Mouse (Mus musculus) heart, embryonic 13.5 days (tissue): ENCODE data around the gene Ntf3. TPM values are rescaled to one million over a fixed set of nuclear protein-coding genes. Genes with fewer than 3 reads are reported as not detected.
A peak's percentile ranks its signal among the peaks of the same experiment; 100 is the strongest.

ENCODE experiments used
- ATAC-seq: fragments of 200-750 bp; cut with Nextera tagmentation; 2 replicates; pipeline ENCODE4 v1.8.0; 2017; ENCODE audit warnings: moderate TSS enrichment; ENCODE audit not compliant: insufficient number of reproducible peaks, low FRiP score, low TSS enrichment; ENCODE audit errors: extremely low read depth
- H3K27ac ChIP-seq: fragments of 300-500 bp; sonication (generic); replicated peaks from 2 replicates; pipeline ENCODE4 v1.5.1; 2015; ENCODE audit warnings: moderate library complexity, mild to moderate bottlenecking, inconsistent platforms
- H3K27me3 ChIP-seq: fragments of 300-500 bp; sonication (generic); replicated peaks from 2 replicates; pipeline ENCODE4 v1.6.1; 2015; ENCODE audit warnings: mild to moderate bottlenecking, inconsistent platforms
- H3K36me3 ChIP-seq: fragments of 300-500 bp; sonication (generic); 2 replicates; pipeline ENCODE4 v1.6.1; 2015; ENCODE audit warnings: mild to moderate bottlenecking, inconsistent platforms
- H3K4me1 ChIP-seq: fragments of 300-500 bp; sonication (generic); 2 replicates; pipeline ENCODE4 v1.6.1; 2015; ENCODE audit warnings: inconsistent platforms
- H3K4me2 ChIP-seq: fragments of 300-500 bp; sonication (generic); 2 replicates; pipeline ENCODE4 v1.6.1; 2015; ENCODE audit warnings: inconsistent platforms, mild to moderate bottlenecking, moderate library complexity
- H3K4me3 ChIP-seq: fragments of 300-500 bp; sonication (generic); 2 replicates; pipeline ENCODE4 v1.5.1; 2015; ENCODE audit warnings: moderate library complexity, mild to moderate bottlenecking, inconsistent platforms
- H3K9ac ChIP-seq: fragments of 300-500 bp; sonication (generic); 2 replicates; pipeline ENCODE4 v1.6.1; 2015; ENCODE audit warnings: inconsistent platforms, mild to moderate bottlenecking, moderate library complexity
- H3K9me3 ChIP-seq: fragments of 300-500 bp; sonication (generic); 2 replicates; pipeline ENCODE4 v1.6.1; 2016; ENCODE audit warnings: inconsistent platforms
- WGBS: fragments of 180-500 bp; shearing (Covaris S2); methylation state at CpG from one replicate; pipeline ENCODE4 v1.1.7; 2015; ENCODE audit warnings: mixed read lengths; 5-methylcytosine and 5-hydroxymethylcytosine counted together
- polyA plus RNA-seq: library from polyadenylated mRNA; unstranded; fragments of >200 nt; fragmentation: Nextera tagmentation; extraction: Ambion mirVana; gene quantifications from 2 replicates; pipeline ENCODE4 v1.2.1, GENCODE M21; 2015

Gene Ntf3
- 7.4 and 8.9 TPM in 2 replicates for polyA plus RNA-seq

DNA sequence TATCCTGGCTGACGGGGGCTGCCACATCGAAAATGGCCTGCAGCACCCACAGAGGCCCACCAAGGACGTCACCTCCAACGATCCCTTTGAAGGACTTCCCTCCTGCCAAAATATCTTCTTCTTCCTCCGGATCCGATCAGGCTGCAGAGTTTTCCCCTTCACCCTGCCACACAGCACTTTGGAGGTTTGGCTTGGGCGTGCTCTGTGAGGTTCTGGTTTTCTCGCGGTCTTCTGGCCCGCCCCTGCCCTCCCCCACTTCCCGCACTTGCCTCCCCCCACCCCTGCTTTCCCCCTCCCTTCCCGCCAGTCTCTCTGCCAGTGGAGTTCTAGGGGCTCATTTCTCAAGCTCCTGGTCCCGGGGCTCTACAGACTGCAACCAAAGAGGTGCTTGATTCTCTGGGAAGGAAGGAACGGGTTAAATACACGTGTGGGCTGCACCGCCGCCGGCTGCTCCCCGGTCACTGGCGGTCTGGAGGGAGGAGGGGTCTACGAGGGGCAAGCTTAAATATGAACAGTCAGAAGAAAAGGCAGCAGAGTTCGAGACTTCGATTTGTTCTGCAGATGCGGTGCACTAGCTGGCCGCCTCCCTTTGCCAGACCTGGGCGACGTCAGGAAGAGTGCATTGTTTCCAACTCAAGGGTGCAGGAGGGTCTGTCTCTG is at the start of gene Ntf3:
Gene Ntf3, minus strand, starts transcription at position 363 of the 660 bp plus-strand sequence.
- H3K4me1 ChIP-seq, result peaks cover 55% of the 10 kb centered on the region
- peak within 1 kb of the TSS; percentile 21; the same call in 1 of the 2 replicates for H3K27ac ChIP-seq
- WGBS, result 1% methylated on average over 27 of the region's 27 CpGs
- peak within 1 kb of the TSS; percentile 79 for H3K4me2 ChIP-seq
- H3K4me3 ChIP-seq, result peak within 1 kb of the TSS; percentile 59
- peaks cover 33% of the 10 kb centered on the region for H3K27me3 ChIP-seq
- ATAC-seq, result no peak
- no peaks in the 10 kb centered on the region for H3K36me3 ChIP-seq
- H3K9me3 ChIP-seq, result no peaks in the 10 kb centered on the region
- peak within 1 kb of the TSS; percentile 77 for H3K9ac ChIP-seq

DNA sequence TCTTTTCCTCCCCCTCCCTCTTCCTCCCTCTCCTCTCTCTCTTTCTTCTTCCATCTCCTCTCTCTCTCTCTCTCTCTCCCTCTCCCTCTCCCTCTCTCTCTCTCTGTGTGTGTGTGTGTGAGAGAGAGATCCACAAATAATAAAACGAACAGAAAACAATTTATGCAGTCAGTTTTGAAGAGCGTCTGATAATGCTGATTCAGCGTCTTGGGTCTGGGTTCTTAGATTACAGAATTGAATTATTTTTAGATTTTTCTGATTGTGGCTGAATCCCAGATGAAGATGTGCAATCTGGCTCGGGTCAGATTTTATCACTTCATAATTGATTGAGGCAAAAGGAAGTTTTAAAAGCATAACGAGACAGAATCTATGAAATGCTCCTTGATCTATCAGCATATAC is 46.6 kb upstream of the Ntf3 start:
- 69% methylated on average over 5 of the region's 5 CpGs for WGBS
- peaks cover 8% of the 10 kb centered on the region for H3K4me1 ChIP-seq
- H3K4me2 ChIP-seq, result no peak overlapping the region
- H3K27me3 ChIP-seq, result 0 out of 2 replicates have a peak, but pooled peaks cover 8% of the 10 kb centered on the region
- H3K4me3 ChIP-seq, result no peak overlapping the region
- H3K27ac ChIP-seq, result no peak overlapping the region
- H3K36me3 ChIP-seq, result no peaks in the 10 kb centered on the region
- ATAC-seq, result no peak
- 0 out of 2 replicates have a peak, but pooled peaks cover 3% of the 10 kb centered on the region for H3K9me3 ChIP-seq
- H3K9ac ChIP-seq, result no peak overlapping the region

DNA sequence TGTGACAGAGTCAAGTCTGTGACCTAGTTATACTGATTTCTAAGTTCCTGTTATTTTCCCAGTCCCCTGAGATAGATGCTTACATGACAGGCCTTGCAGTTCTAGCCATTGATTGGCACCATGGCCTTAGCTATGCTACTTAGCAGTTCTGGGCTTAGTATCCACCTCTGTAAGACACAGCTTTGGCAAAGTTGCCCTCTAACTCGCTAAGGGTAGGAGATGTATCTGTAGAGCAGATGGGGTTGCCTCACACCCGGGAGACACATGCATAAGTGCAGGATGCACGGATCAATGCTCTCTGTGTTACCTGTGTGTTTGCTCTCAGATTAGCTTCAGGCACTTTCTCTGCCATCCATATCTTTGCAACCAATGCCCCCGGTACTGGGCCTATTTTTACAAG is 36.7 kb upstream of the Ntf3 start:
- ATAC-seq, result no peak
- Histone ChIP-seq H3K4me2 (0 out of 2 replicates have a peak overlapping the region, but pooled peaks have one; percentile 31), H3K27me3 (0 out of 2 replicates have a peak, but pooled peaks cover 8% of the 10 kb centered on the region), H3K9me3 (no peaks in the 10 kb centered on the region), H3K4me3 (no peak overlapping the region), H3K36me3 (no peaks in the 10 kb centered on the region), H3K9ac (no peak overlapping the region), H3K4me1 (peaks cover 16% of the 10 kb centered on the region), H3K27ac (no peak overlapping the region)
- WGBS, result 72% methylated on average over 4 of the region's 4 CpGs

DNA sequence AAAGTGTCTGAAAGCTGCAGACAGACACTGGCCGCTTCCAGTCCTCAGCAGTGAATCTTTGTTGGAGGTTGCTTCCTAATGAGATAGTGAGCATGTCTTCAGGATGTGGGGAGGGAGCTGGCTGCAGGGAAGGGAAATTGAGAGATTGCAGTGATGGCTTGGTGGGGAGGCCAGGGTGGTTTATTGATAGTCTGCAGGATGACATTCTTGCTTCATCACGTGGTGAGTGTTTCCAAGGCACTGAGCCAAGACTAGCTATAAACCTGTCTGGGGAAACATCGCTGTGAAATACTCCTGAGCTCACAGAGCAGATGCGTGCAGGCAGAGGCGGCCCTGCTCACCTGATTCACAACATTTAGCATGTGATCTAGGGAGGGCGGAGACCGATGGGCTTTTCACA is 36.2 kb upstream of the Ntf3 start:
- 0 out of 2 replicates have a peak, but pooled peaks cover 8% of the 10 kb centered on the region for H3K27me3 ChIP-seq
- no peak overlapping the region for H3K9ac ChIP-seq
- no peaks in the 10 kb centered on the region for H3K9me3 ChIP-seq
- peak overlapping the region; percentile 31; the same call in 1 of the 2 replicates for H3K4me2 ChIP-seq
- H3K4me1 ChIP-seq, result peaks cover 16% of the 10 kb centered on the region
- H3K4me3 ChIP-seq, result no peak overlapping the region
- peak overlapping the region; percentile 7; the same call in 1 of the 2 replicates for H3K27ac ChIP-seq
- no peak; the same call in 1 of the 2 replicates for ATAC-seq
- WGBS, result 37% methylated on average over 7 of the region's 7 CpGs
- H3K36me3 ChIP-seq, result no peaks in the 10 kb centered on the region

DNA sequence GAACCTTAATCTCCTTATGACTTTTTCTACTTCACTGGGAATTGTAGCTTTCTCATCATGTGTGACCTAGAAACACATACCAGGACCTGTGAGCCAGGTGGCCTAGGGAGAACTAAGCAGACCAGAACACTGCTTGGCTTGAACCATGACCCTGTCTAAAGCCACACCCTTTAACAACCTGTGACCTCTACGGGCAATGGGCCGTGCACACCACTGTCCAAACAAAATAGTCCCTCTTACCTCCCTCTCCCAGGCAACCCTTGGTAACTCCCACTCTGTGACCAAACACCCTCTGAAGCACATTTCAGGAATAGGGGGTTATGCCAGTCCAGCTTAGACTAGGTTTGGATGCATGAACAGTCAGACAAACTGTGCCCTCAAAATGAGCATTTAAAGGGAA is 35.0 kb upstream of the Ntf3 start:
- H3K27ac ChIP-seq, result no peak overlapping the region
- no peak overlapping the region for H3K4me2 ChIP-seq
- H3K4me3 ChIP-seq, result no peak overlapping the region
- 0 out of 2 replicates have a peak, but pooled peaks cover 8% of the 10 kb centered on the region for H3K27me3 ChIP-seq
- no peaks in the 10 kb centered on the region for H3K36me3 ChIP-seq
- 77% methylated on average over 2 of the region's 2 CpGs for WGBS
- ATAC-seq, result no peak
- H3K4me1 ChIP-seq, result peaks cover 16% of the 10 kb centered on the region
- H3K9ac ChIP-seq, result no peak overlapping the region
- H3K9me3 ChIP-seq, result no peaks in the 10 kb centered on the region

DNA sequence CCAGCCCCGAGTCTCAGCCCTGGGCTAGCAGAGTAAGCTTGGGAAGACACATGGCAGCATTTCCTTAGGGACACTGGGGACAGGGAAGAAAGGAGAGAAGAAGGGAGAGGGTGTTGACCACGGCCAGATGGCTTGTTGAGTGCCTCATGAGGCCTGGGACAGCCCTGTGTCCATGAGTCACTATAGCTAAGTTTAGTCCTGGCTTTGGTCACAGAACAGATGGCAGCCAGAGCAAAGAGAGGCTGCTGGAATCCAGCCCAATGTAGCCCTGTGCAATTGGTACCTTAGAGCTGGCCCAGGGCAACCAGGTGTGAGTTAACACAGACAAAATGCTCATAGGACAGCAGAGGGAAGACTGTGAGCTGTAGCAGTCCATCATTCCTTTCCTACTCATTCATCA is 33.2 kb upstream of the Ntf3 start:
- ATAC-seq, result no peak
- 0 out of 2 replicates have a peak, but pooled peaks cover 8% of the 10 kb centered on the region for H3K27me3 ChIP-seq
- no peak overlapping the region for H3K9ac ChIP-seq
- no peak overlapping the region for H3K4me2 ChIP-seq
- no peaks in the 10 kb centered on the region for H3K9me3 ChIP-seq
- H3K4me3 ChIP-seq, result no peak overlapping the region
- no peaks in the 10 kb centered on the region for H3K36me3 ChIP-seq
- peaks cover 16% of the 10 kb centered on the region for H3K4me1 ChIP-seq
- WGBS, result 55% methylated on average over 2 of the region's 2 CpGs
- H3K27ac ChIP-seq, result no peak overlapping the region

DNA sequence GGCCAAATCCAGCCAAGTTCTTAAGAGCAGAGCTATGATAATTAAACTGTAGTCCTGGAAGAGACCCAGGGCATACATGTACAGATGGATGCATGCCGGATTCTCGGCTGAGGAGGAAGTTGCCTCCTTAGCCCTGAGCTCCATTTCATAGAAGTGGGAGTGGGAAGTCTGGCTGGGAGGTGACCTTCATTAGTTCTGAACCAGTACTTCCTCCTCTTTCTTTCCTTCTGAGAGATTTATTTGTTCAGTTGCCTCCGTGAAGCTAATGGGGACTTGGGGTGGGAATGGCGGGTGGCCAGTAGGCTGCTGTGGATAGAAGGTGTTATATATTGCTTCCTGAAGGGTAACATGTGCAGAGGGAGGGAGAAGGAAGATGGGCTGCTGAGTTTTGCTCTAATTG is 28.1 kb upstream of the Ntf3 start:
- Histone ChIP-seq H3K27ac (no peak overlapping the region), H3K9ac (no peak overlapping the region), H3K9me3 (no peaks in the 10 kb centered on the region), H3K36me3 (no peaks in the 10 kb centered on the region), H3K4me2 (no peak overlapping the region), H3K27me3 (0 out of 2 replicates have a peak, but pooled peaks cover 7% of the 10 kb centered on the region), H3K4me1 (no peaks in the 10 kb centered on the region; the same call in 1 of the 2 replicates), H3K4me3 (no peak overlapping the region)
- 74% methylated on average over 4 of the region's 4 CpGs for WGBS
- ATAC-seq, result no peak

DNA sequence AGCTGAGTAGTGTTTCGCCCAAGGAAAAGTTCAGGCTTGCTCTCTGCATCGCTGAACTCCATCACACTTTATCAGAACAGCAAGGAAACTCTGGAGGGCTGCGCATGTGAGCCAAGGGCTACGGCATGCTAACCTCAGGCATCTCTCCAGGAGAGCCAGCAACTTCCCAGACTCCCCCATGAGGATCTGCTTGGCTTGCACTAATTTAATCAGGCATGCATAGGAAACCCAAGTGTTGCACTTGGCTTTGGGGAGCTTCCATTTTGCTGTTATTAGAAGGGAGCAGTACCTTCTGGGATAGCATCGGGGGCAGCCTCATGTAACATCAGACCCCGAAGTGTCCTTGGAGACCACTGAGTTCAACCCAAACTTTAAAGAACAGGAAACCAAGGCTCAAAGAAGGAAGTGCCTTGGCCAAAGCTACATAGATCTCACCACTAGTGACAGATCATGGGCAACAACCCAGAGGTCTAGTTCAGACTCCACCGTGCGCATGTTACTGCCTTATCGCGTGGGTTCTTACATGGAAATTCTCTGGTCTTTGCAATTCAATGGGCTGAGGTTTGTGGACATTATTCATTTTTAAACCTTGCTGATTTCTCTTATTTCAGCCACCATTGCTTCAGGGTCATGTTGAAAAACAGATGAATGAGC is 23.6 kb upstream of the Ntf3 start:
- 72% methylated on average over 10 of the region's 10 CpGs for WGBS
- no peak overlapping the region for H3K27ac ChIP-seq
- ATAC-seq, result no peak
- H3K9me3 ChIP-seq, result no peaks in the 10 kb centered on the region
- H3K27me3 ChIP-seq, result 0 out of 2 replicates have a peak, but pooled peaks cover 4% of the 10 kb centered on the region
- no peak overlapping the region for H3K9ac ChIP-seq
- no peaks in the 10 kb centered on the region; the same call in 1 of the 2 replicates for H3K4me1 ChIP-seq
- H3K4me3 ChIP-seq, result no peak overlapping the region
- no peaks in the 10 kb centered on the region for H3K36me3 ChIP-seq
- no peak overlapping the region for H3K4me2 ChIP-seq

DNA sequence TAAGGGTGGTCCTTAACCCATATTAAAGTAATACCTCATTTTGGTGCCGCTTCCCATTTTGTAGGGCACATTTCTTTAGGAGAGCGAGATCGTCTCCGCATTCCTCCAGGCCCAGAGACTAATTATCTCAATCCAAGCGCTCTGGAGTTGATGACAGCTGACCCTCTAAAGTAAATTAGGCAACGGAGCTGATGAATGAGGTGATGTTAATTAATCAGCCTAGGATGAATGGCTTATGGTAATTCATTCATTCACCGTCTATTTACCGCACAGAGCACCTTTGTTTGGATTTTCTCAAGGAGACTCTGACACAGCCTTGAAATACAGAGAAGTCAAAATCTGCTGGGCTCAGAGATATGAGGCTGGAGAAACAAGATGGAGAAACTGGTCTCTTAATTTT is 20.7 kb upstream of the Ntf3 start:
- 60% methylated on average over 8 of the region's 8 CpGs for WGBS
- Histone ChIP-seq H3K4me3 (no peak overlapping the region), H3K4me2 (no peak overlapping the region), H3K9me3 (no peaks in the 10 kb centered on the region), H3K36me3 (no peaks in the 10 kb centered on the region), H3K27me3 (no peaks in the 10 kb centered on the region), H3K4me1 (no peaks in the 10 kb centered on the region; the same call in 1 of the 2 replicates), H3K27ac (no peak overlapping the region), H3K9ac (no peak overlapping the region)
- no peak for ATAC-seq

DNA sequence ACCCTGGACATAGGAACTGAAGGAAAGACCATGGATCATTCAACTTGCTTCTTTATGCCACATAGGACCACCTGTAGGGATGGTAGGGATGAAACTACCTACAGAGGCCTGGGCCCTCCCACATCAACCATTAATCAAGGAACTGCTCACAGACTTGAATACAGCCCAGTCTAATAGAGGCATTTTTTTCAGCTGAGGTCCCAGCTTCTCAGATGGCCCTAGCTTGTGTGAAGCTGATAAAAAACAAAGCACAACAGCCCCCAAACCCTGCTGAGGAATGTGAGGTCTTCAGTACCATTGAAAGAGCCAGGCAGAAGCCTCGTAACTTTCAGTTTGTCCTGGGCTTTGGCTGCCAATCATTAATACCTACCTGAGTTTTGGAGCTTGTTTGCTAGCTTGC is 19.4 kb upstream of the Ntf3 start:
- H3K4me2 ChIP-seq, result no peak overlapping the region
- no peaks in the 10 kb centered on the region for H3K27me3 ChIP-seq
- H3K4me1 ChIP-seq, result no peaks in the 10 kb centered on the region; the same call in 1 of the 2 replicates
- no peak overlapping the region for H3K4me3 ChIP-seq
- no peaks in the 10 kb centered on the region for H3K36me3 ChIP-seq
- ATAC-seq, result no peak
- no peaks in the 10 kb centered on the region for H3K9me3 ChIP-seq
- 53% methylated on average over 1 of the region's 1 CpGs for WGBS
- no peak overlapping the region for H3K9ac ChIP-seq
- H3K27ac ChIP-seq, result no peak overlapping the region

DNA sequence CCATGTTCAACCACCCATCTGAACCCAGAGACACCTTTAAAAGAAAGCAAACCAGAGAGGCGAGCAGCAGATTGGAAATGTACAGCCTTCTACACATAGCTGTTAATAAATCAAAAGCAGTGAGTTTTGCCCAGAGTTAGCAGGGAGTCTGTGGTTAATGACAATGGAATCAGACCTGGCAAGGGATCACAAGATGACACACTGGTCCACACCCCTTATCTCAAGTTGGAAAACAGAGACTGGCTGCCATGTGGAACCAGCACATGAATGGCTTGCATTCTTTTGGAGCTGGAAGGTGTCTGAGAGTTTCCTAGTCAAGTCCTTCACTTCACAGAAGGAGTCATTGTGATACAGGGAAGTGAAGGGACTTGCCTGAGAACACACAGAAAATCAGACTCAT is 5.4 kb upstream of the Ntf3 start:
- no peak overlapping the region for H3K4me3 ChIP-seq
- H3K27ac ChIP-seq, result no peak overlapping the region
- no peak overlapping the region for H3K4me2 ChIP-seq
- no peaks in the 10 kb centered on the region for H3K9me3 ChIP-seq
- 72% methylated on average over 1 of the region's 1 CpGs for WGBS
- no peak overlapping the region for H3K9ac ChIP-seq
- H3K27me3 ChIP-seq, result peaks cover 7% of the 10 kb centered on the region; the same call in 1 of the 2 replicates
- no peak for ATAC-seq
- H3K4me1 ChIP-seq, result peaks cover 10% of the 10 kb centered on the region
- H3K36me3 ChIP-seq, result no peaks in the 10 kb centered on the region
